Mouse (Mus musculus) thymus, postnatal 4 days (tissue): ENCODE results near the gene Zmiz1.

Source experiments
- DNase-seq: peaks from one replicate; pipeline ENCODE4 v3.0.0; 2021

The Zmiz1 gene

GRCm38 (mm10) chr14:25623698-25624097 is 164.7 kb downstream of the Zmiz1 start:
- DNase-seq: no peak

GRCm38 (mm10) chr14:25624659-25625058 is 165.7 kb downstream of the Zmiz1 start:
- DNase-seq: no peak

DNA sequence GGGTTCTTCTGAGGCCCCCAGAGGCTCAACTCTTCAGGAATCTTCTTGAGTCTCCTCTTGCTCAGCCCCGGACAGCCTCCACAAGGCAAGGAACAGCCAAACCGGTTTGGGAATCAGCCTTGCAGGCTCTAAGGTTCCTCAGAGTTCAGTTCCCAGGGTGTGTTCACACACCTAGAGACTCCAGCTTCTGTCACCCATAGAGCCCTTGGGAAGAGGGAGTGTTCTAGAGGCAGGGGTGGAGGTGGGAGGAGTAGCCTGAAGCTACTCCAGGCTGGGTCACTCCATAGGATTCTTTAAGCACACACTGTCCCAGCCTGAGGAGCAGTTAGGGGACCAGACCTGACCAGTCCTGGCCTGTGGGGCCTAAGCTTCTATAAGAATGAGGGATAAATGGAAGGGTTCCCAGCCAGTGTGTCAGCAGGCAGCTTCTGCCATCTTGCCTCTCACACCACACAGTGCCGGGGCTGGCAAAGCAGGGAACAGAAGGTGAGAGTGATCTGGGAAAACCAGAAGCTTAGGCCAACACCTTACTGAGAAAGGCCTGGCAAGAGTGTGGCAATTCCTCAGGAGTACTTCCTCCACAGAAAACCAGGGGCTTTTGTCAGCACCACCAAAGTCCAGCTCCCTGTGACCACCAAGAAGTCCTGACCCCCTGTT is 168.7 kb downstream of the Zmiz1 start:
- no peak for DNase-seq

GRCm38 (mm10) chr14:25628448-25629099 is 169.6 kb downstream of the Zmiz1 start:
- no peak for DNase-seq

DNA sequence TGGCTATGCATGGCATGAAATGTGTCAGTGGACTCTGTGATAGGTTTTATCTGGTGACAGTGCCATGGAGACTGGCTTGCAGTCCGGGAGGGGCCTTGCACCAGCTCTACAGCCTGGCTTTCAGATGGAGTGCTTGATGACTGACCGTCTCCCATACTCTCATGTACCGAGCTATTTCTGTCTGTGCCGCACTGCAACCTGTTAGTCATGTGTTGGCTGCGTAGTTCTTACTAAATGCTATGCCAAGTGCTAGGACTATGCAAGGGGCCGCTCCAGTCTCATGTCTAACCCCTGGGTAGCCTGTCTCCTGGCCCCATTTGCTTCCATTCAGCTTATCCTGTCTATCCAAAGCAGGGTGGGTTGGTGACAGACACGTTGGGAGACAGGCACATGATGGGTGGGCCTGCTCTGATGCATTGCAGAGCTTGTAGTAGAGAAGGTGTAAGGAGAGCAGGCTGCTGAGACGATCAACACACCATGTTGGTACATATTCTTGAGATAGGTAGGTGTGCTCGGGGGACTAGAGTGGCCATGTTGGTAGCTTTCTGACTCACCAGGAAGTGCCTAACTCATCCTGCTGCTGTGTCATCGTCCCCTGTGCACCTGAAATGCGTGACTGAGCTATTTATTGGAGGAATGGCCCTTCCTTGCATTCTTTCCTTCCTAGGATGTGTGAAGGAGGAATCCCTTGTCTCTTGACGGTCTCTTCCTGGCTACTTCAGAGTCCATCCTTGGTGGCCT is 171.1 kb downstream of the Zmiz1 start:
- DNase-seq: no peak

GRCm38 (mm10) chr14:25630647-25631409 is 171.8 kb downstream of the Zmiz1 start:
- DNase-seq: no peak

DNA sequence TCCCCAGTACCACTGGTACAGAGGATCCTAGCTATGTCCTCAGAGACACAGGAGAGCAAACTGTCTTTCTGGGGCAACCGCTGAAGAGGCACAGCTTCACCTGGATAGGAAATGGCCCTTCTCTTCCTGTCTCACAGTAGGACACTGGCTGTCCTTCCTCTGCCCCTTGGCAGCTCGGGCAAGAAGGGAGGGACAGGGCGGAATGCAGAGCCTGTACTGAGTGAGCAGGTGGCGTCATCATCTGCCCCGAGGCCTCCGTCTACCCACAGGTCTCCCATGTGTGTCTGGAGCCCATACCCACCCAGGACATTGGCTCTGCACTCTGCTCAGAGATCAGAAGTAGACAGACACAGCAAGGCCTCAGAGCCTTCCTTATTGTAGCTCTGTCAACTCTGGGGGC is 172.5 kb downstream of the Zmiz1 start:
- DNase-seq: no peak

- DNase-seq: no peak
Observed at GRCm38 (mm10) chr14:25633539-25634300, 174.7 kb downstream of the Zmiz1 start.

DNA sequence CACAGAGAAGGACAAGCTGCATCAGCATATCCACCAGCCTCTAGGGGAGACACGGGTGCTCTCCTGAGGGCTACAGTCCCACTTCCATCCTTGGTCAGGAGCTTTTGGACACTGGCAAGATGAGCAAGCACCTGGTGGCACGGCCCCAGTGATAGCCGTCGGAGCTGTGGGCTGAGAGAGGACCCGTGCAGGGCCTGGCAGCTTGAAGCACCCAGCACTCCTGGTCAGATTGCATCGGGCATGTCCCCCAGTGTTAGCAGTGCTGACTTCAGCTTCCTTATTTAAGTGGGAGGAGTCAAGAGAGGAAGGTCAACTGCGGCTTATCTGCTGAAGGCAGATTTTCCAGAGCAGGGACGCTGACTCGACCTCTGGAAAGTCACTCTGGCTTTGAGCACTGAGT is 175.3 kb downstream of the Zmiz1 start:
- DNase-seq: no peak

DNA sequence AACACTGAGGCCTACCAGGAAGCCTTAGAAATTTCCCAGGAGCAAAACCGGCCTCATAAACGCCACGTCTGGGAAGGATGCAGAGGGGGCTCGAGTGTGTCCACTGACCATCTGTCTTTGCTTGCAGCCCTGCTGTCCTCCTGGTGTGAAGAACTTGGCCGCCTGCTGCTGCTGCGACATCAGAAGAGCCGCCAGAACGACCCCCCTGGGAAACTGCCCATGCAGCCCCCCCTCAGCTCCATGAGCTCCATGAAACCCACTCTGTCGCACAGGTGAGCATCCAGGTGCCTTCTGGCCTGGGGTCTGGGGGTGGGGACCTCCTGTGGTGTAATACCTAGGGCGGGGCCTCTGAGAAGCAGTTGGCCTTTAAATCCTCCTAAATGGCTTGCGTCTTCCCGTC is 176.8 kb downstream of the Zmiz1 start:
- no peak for DNase-seq

- DNase-seq: no peak
Observed at GRCm38 (mm10) chr14:25636297-25636696, 177.3 kb downstream of the Zmiz1 start.

GRCm38 (mm10) chr14:25639120-25639758 is 180.3 kb downstream of the Zmiz1 start:
- DNase-seq: no peak

DNA sequence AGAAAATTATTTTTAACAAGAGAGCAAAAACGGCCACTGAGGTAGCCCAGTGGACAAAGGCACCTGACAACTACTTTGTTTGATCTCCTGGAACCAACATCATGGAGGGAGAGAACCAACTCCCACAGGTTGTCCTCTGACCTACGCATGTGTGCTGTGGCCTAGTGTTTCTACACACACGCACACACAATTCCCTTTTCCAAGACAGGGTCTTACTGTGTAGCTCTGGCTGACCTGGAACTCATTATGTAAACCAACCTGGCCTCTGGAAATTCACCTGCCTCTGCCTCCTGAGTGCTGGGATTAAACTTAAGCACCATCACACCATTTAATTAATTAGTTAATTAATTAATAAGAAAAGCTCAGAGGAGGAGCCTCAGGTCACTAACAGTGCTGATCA is 181.0 kb downstream of the Zmiz1 start:
- no peak for DNase-seq

- peak; percentile 29 for DNase-seq
Observed at GRCm38 (mm10) chr14:25640421-25641056, 181.6 kb downstream of the Zmiz1 start.

GRCm38 (mm10) chr14:25641067-25641466 is 182.1 kb downstream of the Zmiz1 start:
- no peak for DNase-seq

GRCm38 (mm10) chr14:25645717-25646116 is 186.7 kb downstream of the Zmiz1 start:
- DNase-seq: no peak

- DNase-seq: peak; percentile 67
Observed at GRCm38 (mm10) chr14:25646161-25646621, 187.2 kb downstream of the Zmiz1 start.

DNA sequence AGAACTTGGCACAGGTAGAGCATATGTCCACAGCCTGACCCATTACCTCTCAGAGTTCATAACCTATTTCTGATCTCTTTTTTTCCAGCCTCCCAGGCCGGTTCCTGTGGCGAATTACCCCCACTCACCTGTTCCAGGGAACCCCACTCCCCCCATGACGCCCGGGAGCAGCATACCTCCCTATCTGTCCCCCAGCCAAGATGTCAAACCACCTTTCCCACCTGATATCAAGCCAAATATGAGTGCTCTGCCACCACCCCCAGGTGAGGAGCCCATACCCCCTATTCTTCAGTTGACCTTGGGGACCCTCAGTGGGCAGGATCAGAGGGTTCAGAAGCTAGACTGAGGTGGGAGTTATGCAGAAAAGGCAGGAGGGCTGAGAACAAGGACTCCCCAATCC is 192.1 kb downstream of the Zmiz1 start:
- no peak for DNase-seq

DNA sequence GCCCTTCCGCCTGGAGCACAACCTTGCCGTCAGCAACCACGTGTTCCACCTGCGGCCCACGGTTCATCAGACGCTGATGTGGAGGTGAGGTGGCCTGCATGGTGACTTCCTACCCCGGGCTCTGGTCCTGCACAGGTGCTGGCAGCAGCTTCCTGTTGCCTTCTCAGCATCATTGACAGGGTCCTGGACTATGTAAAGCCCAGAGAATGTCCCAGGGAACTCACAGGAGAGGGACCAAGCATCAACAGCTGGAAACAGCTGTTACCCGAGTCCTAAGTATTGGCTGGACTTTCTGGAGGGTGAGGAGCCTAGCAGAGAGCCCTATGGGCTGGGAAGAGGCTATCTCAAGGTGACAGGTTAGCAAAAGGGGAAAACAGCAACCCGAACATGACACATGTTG is 192.9 kb downstream of the Zmiz1 start:
- DNase-seq: no peak

DNA sequence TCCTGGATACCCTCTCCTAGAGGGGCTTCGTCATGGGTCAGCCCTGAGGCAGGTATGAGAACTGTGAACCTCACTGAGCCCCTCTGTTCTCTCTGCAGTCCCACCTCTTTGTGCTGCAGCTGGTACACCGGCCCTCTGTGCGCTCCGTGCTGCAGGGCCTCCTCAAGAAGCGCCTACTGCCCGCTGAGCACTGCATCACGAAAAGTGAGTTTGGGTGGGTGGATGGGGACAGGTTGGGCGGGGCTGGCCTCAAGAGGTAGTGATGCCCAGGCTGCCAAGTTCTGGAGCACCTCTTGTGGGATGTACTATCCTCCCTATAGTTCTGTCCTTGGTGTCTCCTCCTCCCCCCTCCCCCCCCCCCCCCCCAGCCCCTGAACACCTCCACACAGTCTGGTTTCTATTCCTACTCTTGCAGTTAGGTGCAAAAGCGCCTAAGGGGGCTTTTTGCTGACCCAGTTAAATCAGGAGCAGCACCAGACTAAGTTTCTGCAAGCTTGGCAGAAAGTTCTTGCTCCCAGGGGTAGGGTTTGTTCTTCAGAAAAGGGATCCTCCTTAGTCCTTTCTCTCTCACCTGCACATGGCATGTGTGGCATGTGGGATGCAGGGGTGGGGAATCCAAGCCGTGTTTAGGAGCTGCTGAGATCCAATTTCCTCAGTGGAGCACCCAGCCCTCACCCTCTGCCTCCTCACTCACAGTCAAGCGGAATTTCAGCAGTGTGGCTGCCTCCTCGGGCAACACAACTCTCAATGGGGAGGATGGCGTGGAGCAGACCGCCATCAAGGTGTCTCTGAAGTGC is 195.6 kb downstream of the Zmiz1 start:
- DNase-seq: no peak

DNA sequence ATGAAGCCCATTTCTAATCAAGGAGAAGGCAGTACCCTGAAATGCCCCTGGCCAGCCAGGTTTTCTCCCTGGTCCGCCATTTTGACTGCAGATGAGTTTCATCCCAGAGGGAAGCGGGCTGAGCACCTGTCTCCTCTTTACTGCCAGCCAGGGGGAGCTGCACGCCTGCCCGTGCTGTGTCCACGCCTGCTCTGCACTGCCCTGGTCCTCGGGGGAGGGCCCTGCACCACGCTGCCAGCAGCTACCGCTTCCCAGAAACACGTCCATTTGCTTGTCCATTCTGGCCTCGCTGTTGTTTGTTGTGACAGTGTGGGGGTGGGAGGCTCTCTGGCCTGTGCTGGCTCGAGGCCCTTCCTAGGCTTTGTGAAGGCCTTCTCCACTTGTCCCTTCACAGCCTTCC is 201.7 kb downstream of the Zmiz1 start:
- no peak for DNase-seq
